9 mouse cellular contexts compared by ENCODE assay signal in genomic region chr3:142743973-142744898, GRCm38 (mm10). TPM values are rescaled to one million over a fixed set of nuclear protein-coding genes. Genes with fewer than 3 reads are reported as not detected.
DNase-seq lines count a peak whose midpoint lies in the region; ATAC-seq and TF ChIP-seq lines count a peak whose summit lies in the region.
"Had no signal": no experiment of that assay in that cellular context is flagged by ENCODE, and none has a peak within 500 bp of the region (broad histone marks: within the 10 kb centered on the region; RNA-seq: fewer than 3 reads in every experiment).

No protein-coding gene starts in this region.

- peaks cover 16% of the 10 kb centered on the region for H3K4me1 ChIP-seq in G1E (ENCODE audit: insufficient read depth, low read depth, low read length)
- no peaks in the 10 kb centered on the region for H3K4me1 ChIP-seq in limb, embryonic 13.5 days
- no peaks in the 10 kb centered on the region for H3K4me1 ChIP-seq in midbrain, embryonic 16.5 days (ENCODE audit: control insufficient read depth, insufficient read depth, low read length)

- no peak overlapping the region for H3K9ac ChIP-seq in limb, embryonic 13.5 days
- no peak overlapping the region for H3K9ac ChIP-seq in midbrain, embryonic 16.5 days (ENCODE audit: low read depth, low read length)

- peak; percentile 51; the same call in 1 of the 2 replicates for ATAC-seq in G1E (ENCODE audit: extremely low read depth, insufficient number of reproducible peaks, low FRiP score, poor library complexity, severe bottlenecking)
- peak; percentile 70 to 79 for ATAC-seq in hematopoietic stem cell, adult 5-6 weeks (replicated peaks in 1 of 2; ENCODE audit: insufficient read depth in 1 of 2, low FRiP score in 2 of 2, low TSS enrichment in 1 of 2, low read depth in 1 of 2, poor library complexity in 2 of 2, severe bottlenecking in 2 of 2)
- peak; percentile 28; the same call in 1 of the 2 replicates for ATAC-seq in limb, embryonic 13.5 days (ENCODE audit: low FRiP score, low read depth)
- ATAC-seq in midbrain, embryonic 16.5 days: peak; percentile 17; the same call in 1 of the 2 replicates

- no peaks in the 10 kb centered on the region for H3K36me3 ChIP-seq in G1E (replicated peaks)
- no peaks in the 10 kb centered on the region for H3K36me3 ChIP-seq in limb, embryonic 13.5 days
- no peaks in the 10 kb centered on the region for H3K36me3 ChIP-seq in midbrain, embryonic 16.5 days (ENCODE audit: control insufficient read depth, insufficient read depth, low read length)

- peak; percentile 8 for DNase-seq in cerebellum, adult 11 months
- DNase-seq in cerebellum, adult 11-12 months: no peak
- peak; percentile 22 for DNase-seq in G1E (ENCODE audit: low spot score)
- DNase-seq in cerebellum, postnatal 25 days: peak; percentile 19 to 57
- peak; percentile 70 for DNase-seq in yolk sac, embryonic 10.5 days (ENCODE audit: low spot score)

- no peak overlapping the region for H3K4me3 ChIP-seq in G1E (ENCODE audit: low read depth, low read length)
- no peak overlapping the region for H3K4me3 ChIP-seq in limb, embryonic 13.5 days
- H3K4me3 ChIP-seq in midbrain, embryonic 16.5 days (ENCODE audit: low read depth, low read length): no peak overlapping the region

- TF ChIP-seq CTCF in G1E (IDR thresholded peaks at IDR 0.05; ENCODE audit: low read depth, low read length): peak; percentile 83

- no peaks in the 10 kb centered on the region for H3K9me3 ChIP-seq in G1E (replicated peaks)
- H3K9me3 ChIP-seq in limb, embryonic 13.5 days: no peaks in the 10 kb centered on the region
- no peaks in the 10 kb centered on the region for H3K9me3 ChIP-seq in midbrain, embryonic 16.5 days (replicated peaks; ENCODE audit: control insufficient read depth, low read length, poor library complexity, severe bottlenecking)

- H3K27ac ChIP-seq in limb, embryonic 13.5 days: no peak overlapping the region
- H3K27ac ChIP-seq in midbrain, embryonic 16.5 days (ENCODE audit: low read length): no peak overlapping the region
- H3K27ac ChIP-seq: macrophage had no signal

- H3K4me2 ChIP-seq in limb, embryonic 13.5 days (replicated peaks): no peak overlapping the region
- H3K4me2 ChIP-seq in midbrain, embryonic 16.5 days (ENCODE audit: low read length): no peak overlapping the region

- peaks cover 54% of the 10 kb centered on the region for H3K27me3 ChIP-seq in G1E (ENCODE audit: insufficient read depth, low read length)
- no peaks in the 10 kb centered on the region for H3K27me3 ChIP-seq in limb, embryonic 13.5 days
- no peaks in the 10 kb centered on the region for H3K27me3 ChIP-seq in midbrain, embryonic 16.5 days (ENCODE audit: control insufficient read depth, insufficient read depth, low read depth, low read length)

- WGBS in limb, embryonic 13.5 days: 64% methylated on average over 21 of the region's 21 CpGs
- WGBS in midbrain, embryonic 16.5 days: 57% methylated on average over 21 of the region's 21 CpGs

RNA-seq across cellular contexts. Expression of gene Gtf2b, which starts 20.6 kb away (rescaled TPM):
- total RNA-seq in G1E (2014; fragmentation: Nextera tagmentation) (64.3 and 67.3 TPM in 2 replicates), G1E (2017) (156 and 159 TPM in 2 replicates)
- 2.5 and 3.4 TPM in 2 replicates for polyA plus RNA-seq in G1E (2012)
- 136 and 166 TPM in 2 replicates for total RNA-seq in hematopoietic stem cell, adult 5-6 weeks (2017)
- 83.1 and 91.1 TPM in 2 replicates for polyA plus RNA-seq in limb, embryonic 13.5 days (2015; fragmentation: Nextera tagmentation; extraction: Ambion mirVana)
- 65.4 and 73.9 TPM in 2 replicates for polyA plus RNA-seq in midbrain, embryonic 16.5 days (2015; fragmentation: Nextera tagmentation; extraction: Ambion mirVana)

RNA-seq across cellular contexts. Expression of gene Kyat3, which starts 43.4 kb away (rescaled TPM):
- total RNA-seq in G1E (2014; fragmentation: Nextera tagmentation) (not detected in 2 replicates), G1E (2017) (0.17 and 0.22 TPM in 2 replicates)
- polyA plus RNA-seq in G1E (2012): not detected in 2 replicates
- 21.3 and 25.3 TPM in 2 replicates for total RNA-seq in hematopoietic stem cell, adult 5-6 weeks (2017)
- 15.7 and 16.0 TPM in 2 replicates for polyA plus RNA-seq in limb, embryonic 13.5 days (2015; fragmentation: Nextera tagmentation; extraction: Ambion mirVana)
- polyA plus RNA-seq in midbrain, embryonic 16.5 days (2015; fragmentation: Nextera tagmentation; extraction: Ambion mirVana): 3.6 and 4.9 TPM in 2 replicates

Comparison
In these comparisons a context has a peak if more than half of its experiments do, and no peak if none do; other contexts are left out.
1. ATAC-seq: peak in every context shown above with its lines; median percentile 74 in hematopoietic stem cell, adult 5-6 weeks; 51 in G1E; 28 in limb, embryonic 13.5 days; 17 in midbrain, embryonic 16.5 days.
2. RNA of gene Gtf2b, which starts 20.6 kb away (polyA plus RNA-seq): 83.1 to 91.1 TPM in limb, embryonic 13.5 days and 65.4 to 73.9 TPM in midbrain, embryonic 16.5 days; 2.5 to 3.4 TPM in G1E; every median in the first group is over 10 times any median in the second.